Mouse (Mus musculus): ENCODE measurements around the gene Gm9758. TPM values are rescaled to one million over a fixed set of nuclear protein-coding genes. Genes with fewer than 3 reads are reported as not detected.

Gene Gm9758
- not detected for total RNA-seq (2023)

DNA sequence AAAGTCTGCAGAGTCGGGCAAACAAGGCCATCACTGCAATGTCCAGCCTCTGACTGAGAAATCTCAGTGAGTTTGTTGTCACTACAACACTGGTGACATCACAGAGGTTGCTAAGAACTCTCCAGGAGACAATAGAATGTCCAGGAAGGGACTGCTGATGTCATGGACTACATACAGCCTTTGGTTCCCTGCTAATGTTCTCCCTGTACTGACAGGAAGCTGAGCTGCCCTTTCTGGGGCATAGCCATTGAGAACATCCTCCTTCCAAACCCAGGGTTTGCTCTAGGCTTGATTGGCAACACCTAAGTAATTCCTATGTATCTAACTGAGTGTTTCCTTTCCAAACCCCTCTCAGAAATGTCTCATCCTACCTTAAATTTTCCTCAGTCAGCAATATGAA, at the start of gene Gm9758:
Gm9758 (minus strand) TSS at position 101 of the 400 bp plus-strand sequence.

DNA sequence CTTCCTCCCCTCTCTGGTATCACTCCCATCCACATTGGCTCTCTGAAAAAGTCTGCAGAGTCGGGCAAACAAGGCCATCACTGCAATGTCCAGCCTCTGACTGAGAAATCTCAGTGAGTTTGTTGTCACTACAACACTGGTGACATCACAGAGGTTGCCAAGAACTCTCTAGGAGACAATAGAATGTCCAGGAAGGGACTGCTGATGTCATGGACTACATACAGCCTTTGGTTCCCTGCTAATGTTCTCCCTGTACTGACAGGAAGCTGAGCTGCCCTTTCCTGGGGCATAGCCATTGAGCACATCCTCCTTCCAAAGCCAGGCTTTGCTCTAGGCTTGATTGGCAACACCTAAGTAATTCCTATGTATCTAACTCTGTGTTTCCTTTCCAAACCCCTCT, 23.6 kb upstream of the Gm9758 start, which contains the start of gene Speer4e:
Speer4e (minus strand) TSS at position 101 of the 400 bp plus-strand sequence.

Other genes starting within 250 kb of the Gm9758 start
- not detected for gene Speer4e, start 23.5 kb upstream of the Gm9758 start, total RNA-seq (2023)
- gene Gm10354, start 64.0 kb upstream of the Gm9758 start, total RNA-seq (2023): not detected
- gene Gm17019, start 118.1 kb upstream of the Gm9758 start, total RNA-seq (2023): not detected

All from CD4-positive naive resting alpha-beta T cell, adult 57 days (primary cell).